Mouse (Mus musculus) forelimb bud, embryonic 11.5 days (tissue): ENCODE data around the gene B130006D01Rik.
A peak's percentile ranks its signal among the peaks of the same experiment; 100 is the strongest.
"Not testable (repeated sequence)": the region's sequence is repeated elsewhere in the genome, so short reads cannot be mapped to it uniquely, and the experiment has no call there.

Experiments used
- DNase-seq: peaks from one replicate; pipeline ENCODE4 v3.0.0-alpha.2; 2012; ENCODE audit warnings: low read depth, low spot score

Gene B130006D01Rik

DNA sequence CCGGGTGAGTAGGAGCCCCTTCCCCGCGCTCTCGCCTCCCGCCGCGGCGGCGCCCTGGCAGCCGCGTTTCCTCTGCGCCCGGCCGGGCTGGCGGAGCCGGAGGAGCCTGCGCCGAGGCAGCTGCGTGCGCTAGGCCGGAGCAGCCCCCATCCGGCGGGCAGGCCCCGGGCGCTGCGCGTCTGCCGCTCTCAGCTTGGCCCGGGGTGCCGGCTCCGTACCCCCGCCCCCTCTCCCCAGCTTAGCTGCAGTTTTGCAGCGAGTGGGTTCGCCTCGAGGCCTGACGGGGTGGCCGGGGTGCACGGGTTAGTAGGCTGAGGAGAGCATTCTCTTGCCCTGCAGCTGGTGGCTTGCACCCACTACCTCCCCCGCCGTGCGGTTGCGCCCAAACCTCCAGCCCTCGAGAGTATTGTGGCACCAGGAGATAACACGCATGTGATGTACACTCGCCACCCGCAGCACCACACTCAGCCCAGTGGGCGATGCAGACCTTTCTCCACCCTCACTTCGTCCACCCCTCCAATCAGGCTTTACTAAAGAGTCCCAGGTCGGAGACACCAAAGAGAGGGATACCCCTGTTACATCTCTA is 10.1 kb upstream of the B130006D01Rik start:
- peak; percentile 16 for DNase-seq

DNA sequence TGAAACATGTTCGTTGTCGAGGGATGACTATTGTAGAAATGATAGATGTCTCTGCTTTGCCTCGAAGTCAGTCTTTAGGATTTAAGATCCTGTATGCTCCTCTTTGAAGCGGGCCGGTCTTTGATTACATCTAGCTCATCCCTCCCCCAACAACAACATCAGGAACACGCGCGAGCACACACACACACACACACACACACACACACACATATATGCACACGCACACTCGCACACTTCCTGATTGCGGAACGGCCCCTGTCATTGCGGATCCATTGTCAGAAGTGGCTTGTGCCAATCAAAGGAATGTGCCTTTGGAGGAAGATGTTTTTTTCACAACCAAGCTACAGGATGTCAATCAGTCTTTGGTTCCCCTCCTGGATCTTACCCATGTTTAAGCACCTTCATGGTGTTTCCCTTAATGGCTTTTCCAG is 9.6 kb upstream of the B130006D01Rik start:
- peak; percentile 12 for DNase-seq

DNA sequence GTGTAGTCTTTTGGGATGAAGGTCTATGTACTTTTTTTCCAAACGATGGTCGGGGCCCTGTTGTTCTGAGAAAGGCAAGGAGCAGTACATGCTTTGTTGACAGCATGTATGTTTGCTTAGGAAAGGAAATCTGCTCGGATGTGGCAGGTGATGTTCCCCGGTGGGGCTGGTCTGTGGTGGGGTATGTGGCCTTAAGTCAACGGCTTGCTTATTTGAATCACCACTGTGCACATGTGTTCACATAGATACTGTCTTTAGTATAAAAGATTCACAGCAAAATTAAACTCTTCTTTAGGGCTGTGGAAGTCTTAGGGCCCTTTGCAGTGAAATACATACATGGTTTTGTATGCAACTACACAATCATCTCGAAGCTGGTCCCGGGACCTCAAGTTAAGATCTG is 9.0 kb upstream of the B130006D01Rik start:
- no peak for DNase-seq

DNA sequence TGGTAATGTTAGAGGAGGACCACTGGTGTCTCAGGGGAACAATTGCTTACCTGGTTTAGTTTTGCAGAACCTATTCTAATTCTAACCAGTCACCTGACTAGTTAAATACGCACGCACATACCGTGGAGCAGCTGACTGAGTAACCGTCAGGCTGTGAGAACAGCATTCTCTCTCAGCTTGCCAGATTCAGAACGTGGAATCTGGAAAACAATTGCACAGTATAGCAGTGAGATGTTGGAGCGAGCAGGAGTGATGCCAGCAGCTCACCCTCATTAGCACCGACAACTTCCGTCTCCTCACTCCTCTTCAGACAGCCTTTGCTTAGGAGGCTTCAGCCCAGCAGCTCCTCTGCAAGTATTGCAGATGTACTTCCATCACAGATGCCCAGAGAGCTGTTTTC is 7.3 kb upstream of the B130006D01Rik start:
- DNase-seq: no peak

DNA sequence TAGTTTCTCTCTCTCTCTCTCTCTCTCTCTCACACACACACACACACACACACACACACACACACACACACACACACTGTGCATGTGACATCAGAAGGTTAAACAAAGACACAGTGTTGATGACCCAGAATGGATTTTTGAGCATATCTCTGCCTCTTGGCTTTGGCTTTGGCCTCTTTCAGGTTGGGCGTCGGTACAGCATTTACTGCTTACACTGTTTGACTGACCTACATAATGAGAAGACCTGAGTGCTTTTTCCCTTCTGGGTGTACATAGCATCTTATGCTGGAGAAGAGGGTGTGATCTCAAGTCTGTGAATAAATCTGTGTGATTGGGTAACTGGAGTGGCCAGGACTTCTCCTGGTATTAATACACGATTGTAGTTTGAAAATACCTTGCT is 4.0 kb upstream of the B130006D01Rik start:
- no peak for DNase-seq

DNA sequence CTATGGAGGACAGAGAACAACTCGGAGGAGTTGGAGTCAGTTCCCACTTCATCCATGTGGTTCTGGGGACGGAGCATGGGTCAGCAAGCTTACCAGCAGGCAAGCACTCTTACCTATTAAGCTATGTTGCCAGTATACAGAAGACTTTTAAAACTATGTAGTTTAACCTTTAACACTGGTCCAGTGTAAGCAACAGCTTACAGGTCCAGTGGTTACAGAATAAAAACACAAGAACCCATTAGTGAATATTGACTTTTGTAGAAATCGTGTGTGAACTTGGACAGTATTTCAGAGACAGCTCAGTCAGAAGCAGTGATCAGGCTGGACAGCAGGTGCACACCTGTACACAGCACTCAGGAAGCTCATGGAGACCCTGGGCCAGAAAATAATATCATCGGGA is 1.1 kb downstream of the B130006D01Rik start:
- DNase-seq: no peak

DNA sequence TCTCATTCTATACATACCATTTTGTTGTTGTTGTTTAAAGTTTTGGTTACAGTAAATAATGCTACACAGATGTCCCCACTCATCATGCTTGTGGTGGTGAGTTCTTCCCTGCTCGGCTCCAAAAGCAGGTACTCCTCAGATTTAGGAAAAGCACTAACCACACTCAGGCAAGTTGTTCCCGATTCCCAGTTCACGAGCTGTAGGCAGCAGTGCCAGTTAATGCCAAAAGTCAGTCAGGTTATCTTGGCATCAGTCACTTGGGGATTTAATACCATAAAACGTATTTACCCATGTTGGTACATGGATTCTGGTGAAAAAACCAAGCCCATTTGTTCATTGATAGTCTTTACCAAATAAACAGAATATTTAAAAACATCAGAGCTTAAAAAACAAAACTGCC is 2.8 kb downstream of the B130006D01Rik start:
- no peak for DNase-seq

DNA sequence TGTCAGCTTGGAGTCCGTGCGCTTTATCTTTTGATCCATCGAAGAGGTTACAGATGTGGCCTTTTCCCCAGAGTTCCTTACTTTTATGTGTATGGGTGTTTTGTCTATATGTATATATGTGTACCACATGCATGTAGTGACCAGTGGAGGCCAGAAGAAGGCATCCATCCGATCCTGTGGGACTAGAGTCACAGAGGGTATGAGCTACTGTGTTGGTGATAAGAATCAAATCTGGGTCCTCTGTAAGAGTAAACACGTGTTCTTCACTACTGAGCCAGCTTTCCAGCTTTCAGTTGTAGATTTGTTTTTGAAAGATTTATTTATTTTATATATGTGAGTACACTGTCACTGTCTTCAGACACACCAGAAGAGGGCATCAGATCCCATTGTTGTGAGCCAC is 4.6 kb downstream of the B130006D01Rik start:
- DNase-seq: no peak

DNA sequence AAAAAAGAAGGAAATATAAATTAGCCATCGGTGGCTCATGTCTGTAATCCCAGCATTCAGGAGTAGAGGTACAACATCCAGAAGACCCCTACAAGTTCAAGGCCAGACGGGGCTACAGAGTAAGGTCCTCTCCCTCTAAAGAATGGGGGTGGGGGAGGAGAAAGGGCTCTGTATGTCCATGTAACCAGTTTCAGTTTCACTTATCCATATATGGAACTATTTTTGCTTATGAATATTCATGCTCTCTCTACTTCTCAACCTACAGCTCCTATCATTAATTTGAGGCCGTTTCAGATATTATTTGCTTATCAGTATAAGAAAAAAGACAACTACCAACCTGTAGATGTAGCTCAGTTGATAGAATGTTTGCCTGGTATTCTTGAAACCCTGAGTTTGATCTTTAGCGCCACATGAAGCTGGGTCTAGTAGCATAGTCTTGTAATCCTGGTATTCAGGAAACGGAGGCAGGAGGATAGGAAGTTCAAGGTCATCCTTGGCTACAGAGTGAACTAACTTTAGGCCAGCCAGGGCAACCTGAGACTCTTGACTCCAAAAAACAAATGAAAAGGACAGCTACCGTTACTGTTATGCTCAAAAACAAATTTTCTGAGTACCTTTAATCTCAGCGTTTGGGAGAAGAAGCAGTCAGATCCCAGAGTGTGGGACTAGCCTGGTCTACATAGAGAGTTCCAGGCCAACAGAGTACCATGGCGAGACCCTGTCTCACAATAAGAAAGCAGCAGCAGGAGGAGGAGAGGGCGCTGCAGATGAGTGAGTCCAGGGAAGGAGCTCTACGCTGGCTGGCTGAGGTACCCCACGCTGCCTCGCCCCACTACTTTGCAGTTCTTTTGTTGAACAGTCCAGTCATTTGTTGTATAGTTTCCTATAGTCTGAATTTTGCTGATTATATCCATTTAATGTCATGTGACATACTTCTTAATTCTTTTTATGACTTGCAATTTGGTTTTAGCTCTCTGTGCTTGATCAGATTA is 5.8 kb downstream of the B130006D01Rik start:
- DNase-seq: no peak

DNA sequence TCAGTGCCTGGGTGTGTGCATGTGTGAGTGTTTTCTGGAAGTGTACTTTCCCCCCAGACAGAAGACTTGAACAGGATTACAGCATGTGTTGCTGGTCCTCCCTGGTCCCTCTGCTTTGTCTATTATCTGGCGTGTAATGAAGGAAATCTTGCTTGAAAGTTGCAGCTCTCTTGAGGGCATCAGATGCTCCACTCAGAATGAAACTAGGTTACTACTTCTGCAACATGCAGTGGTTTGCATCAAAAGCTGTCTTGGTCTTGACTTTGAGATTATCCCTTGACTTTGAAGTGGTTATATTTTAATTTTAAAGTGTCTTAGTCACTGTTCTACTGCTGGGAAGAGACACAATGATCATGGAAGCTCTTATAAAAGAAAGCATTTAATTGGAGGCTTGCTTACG is 11.1 kb downstream of the B130006D01Rik start:
- DNase-seq: no peak

DNA sequence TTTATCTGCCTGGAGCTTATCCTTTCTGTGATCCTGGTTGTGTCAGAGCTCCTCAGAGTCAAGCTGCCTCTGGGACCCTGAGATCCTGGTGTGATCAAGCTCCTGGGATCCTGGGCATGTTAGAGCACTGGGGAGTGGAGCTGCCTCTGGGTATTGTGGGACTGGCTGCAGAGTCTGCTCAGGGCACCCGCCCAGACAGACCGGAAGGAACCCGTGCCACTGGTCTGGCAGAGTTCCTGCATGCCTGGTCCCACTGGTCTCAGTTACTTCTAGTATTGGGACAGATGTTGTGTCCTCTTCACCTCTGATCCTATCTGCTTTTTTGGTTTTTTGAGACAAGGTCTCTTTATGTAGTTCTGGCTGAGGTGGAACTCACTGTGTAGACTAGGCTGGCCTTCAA is 14.4 kb downstream of the B130006D01Rik start:
- DNase-seq: no peak

DNA sequence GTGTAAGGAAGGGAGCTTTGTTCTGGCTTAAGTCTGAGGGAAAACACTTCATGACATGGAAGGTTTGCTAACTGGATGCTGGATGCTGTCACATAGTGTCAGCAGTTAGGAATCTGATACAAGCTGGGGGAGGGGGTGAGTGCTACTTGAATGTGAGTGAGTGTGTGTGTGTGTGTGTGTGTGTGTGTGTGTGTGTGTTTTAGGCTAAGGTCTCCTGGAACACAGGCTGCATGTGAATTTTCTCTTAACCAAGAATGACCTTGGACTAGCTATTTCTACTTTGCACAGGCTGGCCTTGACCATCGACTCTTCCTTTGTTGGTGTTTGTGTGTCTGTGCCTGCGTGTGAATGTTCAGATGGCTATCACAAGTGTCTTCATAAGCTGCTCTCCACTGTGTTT is 21.1 kb downstream of the B130006D01Rik start:
- no peak for DNase-seq

DNA sequence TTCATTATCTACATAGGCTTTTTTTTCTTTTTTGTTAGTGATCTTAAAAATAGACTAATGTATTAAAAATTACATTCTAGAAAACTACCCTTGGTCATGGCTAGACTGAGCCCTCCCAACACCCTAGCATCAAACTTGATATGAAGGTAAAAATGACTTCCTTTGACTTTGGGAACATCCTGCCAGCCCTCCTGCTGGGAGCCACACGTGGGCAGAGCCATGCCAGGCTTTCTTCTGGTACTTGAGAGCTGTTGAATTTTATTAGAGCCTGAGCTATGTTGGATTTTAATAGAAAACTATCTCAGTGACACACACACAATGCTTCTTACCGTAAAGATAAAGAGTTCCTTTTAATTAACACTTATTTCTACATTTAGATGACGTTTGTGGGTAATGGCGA is 23.4 kb downstream of the B130006D01Rik start:
- DNase-seq: no peak

DNA sequence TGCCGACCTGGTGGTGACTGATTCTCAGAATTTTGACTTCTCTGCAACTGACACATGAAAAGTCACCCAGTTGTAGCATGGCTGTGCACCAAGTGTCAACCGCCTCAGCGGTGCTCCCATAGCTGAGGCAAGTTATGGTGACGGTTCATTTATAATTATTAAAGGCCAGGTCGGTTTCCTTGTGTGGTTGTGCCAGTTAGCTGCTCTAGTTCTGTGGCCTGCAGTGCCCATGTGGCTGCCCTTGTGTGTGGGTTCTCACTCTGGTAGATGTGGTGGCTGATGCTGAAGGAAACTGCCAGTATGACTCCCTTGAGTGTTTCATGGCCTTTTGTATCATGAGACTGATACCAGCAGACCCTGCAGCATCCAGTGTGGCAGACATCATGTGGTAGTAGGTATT is 24.9 kb downstream of the B130006D01Rik start:
- DNase-seq: no peak

DNA sequence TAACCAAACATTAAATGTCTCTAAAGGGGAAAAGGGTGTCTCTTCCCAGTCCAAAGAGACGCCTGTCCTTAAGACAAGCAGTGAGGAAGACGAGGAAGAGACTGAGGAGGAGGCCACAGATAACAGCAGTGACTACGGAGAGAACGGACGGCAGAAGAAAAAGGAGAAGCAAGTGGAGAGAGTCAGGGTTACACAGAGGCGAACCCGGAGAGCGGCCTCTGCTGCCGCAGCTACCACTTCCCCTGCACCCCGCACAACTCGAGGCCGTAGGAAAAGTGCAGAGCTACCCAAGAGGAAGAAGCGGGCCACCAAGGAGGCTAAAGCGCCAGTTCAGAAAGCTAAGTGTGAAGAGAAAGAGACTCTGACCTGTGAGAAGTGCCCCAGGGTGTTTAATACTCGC is 26.2 kb downstream of the B130006D01Rik start:
- no peak for DNase-seq

DNA sequence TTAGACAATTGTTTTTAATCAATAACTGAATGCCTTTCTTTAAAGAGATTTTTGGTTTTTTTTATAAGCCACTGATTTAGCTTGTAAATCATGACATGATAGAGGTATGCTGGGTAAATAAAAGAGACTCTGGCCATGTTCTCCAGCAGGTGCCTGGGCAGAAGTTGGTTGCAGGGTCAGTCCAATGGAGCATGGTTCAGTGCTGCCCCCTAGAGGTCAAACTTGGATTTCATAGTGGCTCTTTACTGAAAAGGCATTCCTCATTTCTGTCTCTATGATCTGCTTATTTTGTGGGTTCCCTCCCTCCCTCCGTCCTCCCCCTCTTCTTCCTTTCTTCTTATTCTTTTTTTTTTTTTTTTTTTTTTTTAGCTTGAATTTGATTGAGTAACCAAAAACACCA is 27.6 kb downstream of the B130006D01Rik start:
- peak; percentile 76 for DNase-seq

DNA sequence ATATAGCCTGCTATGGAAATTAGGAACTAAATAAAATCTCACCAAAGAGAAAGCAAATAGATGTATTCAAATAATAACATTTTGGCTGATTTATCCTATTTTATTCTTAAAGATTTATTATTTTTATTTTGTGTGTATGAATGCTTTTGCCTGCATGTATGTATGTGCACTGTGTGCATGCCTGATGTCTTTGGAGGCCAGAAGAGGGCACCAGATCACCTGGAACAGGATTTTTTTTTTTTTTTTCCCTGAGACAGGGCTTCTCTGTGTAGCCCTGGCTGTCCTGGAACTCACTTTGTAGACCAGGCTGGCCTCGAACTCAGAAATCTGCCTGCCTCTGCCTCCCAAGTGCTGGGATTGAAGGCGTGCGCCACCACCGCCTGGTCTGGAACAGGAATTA is 31.8 kb downstream of the B130006D01Rik start:
- DNase-seq: not testable (repeated sequence)

DNA sequence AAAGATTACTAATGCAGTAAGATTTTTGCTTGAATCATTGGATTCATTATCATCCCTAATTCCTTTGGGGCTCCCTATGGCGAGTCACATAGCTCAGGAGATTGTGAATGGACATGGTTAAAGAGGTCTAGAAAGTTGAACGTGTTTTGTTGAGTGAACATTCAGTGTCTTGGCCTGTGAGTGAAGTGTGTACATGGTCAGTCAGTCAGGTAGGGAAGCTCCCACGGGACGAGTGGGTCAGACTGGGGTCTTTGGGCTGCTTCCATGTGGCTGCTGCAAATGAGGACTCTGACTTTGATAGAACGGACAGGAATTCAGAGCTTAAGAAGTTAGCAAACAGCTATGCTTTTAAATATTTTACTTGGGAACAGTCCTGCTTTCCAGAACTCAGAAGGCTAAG is 37.1 kb downstream of the B130006D01Rik start:
- DNase-seq: no peak

DNA sequence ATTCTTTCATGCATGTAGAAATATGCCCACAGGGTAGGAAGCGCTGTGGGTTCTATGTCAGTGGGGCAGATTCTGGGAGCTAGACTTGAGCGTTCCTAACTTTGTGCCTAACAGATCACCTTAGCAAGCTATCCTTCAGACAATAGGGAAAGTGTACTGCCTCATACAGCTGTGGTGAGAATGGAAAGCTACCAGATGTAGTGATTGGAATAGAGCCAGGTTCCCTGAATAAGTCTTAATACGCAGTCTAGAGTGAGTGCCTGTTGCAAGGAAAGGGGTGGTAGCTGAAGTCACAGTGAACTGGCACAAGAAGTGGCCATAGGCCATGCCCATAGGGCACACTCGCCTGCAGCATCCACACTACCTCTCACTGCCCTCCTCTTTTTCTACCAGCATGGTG is 39.6 kb downstream of the B130006D01Rik start:
- no peak for DNase-seq

DNA sequence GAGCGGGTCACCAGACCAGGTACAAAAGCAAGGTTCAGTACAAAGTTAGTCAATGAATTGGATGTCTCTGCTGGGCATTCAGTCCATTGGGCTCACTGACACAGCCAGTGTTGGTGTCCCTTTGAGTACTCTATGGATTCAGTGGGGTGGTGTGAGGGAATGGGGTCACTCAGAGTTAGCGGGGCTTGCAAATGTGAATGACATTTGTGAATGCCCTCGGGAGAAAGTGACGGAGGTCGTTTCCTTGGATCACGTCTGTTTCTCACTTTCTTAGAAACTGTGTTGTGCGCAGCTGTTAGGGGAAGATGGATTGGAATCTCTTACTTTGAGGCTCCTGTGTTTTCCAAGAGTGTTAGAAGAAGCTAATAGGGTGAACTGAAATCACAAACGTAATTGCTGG is 41.4 kb downstream of the B130006D01Rik start:
- no peak for DNase-seq

DNA sequence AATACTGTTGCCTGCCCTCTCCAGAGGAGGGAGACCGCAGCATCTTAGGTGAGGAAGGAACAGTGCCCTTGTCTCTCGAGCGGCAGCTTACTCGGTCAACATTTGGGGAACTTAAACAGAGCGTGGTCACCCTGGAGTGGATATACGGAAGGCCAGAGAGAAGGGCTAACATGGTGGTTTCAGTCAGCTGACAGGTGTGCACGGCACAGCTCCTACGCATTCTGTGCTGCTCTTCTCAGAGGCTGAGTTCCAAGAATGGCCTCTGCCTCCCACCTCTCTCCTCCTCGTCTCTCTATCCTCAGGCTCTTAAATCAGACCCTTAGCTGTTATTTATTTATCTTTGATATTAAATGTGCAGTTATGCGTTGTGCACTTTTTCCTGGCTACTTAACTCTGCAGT is 41.9 kb downstream of the B130006D01Rik start:
- no peak for DNase-seq

DNA sequence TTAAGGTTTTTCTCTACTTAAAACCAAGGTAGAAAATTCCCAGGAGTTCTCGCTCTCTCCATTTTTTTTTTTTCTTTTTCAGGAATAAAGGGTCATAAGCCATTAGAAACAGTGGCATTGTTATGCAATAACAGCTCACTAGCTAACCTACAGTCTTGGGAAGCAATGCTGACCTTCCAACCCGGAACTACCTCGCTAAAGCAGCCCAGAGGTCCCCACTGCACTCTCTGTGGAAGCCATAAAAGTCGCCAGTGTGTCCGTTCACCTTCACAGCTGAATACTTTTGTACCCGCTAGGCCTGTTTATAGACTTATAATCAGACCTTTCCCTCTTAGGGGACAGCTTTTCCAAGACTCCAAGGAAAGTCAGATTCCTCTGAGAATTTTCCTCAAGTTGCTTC is 44.9 kb downstream of the B130006D01Rik start:
- no peak for DNase-seq

DNA sequence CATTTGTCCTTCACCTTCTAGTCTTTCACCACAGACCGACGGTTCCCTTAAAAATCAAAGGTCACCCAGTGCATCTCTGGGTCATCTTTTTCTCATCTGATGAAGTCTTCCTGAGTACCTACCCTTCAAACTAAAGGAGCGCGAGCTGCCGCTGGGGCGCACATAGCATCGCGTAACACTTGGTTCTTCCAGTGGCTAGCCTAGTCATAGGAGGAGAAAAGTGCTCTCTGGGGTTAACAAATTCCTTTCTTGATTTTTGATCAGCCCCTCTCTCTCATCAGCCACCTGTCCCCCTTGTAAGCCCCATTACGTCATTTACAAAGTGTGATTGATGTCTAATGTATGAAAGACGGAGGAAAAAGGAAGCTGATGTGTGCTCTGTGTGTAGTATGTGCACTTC is 45.8 kb downstream of the B130006D01Rik start:
- no peak for DNase-seq
